In genomic region chr7:4964272-4964671, GRCm38 (mm10) we compare ENCODE assay signal across 8 mouse cellular contexts. TPM values are rescaled to one million over a fixed set of nuclear protein-coding genes. Genes with fewer than 3 reads are reported as not detected.
DNase-seq lines count a peak whose midpoint lies in the region; ATAC-seq lines count a peak whose summit lies in the region.

Sbk2 (minus strand) TSS chr7:4964406.

- peak; percentile 85 for ATAC-seq in hindbrain, embryonic 15.5 days (ENCODE audit: low FRiP score, low read depth)

- no peak within 1 kb of the TSS for H3K27ac ChIP-seq in hindbrain, embryonic 15.5 days (replicated peaks)

- 6% methylated on average over 10 of the region's 10 CpGs for WGBS in hindbrain, embryonic 15.5 days

- DNase-seq in R1 (ENCODE audit: low read depth, low spot score), result peak; percentile 89
- DNase-seq in cerebellum, postnatal 36 days, result peak; percentile 21 to 41
- DNase-seq in gastrocnemius, adult 18-20 months (ENCODE audit: low spot score), result peak; percentile 93
- DNase-seq in left cerebral cortex, adult 11 months (ENCODE audit: low spot score), result peak; percentile 61
- DNase-seq in lung, postnatal 25 days (ENCODE audit: low spot score), result peak; percentile 78
- DNase-seq in retina, postnatal 1 day, result peak; percentile 82
- DNase-seq in thymus, postnatal 36 days, result peak; percentile 85 to 89

- no peak within 1 kb of the TSS for H3K4me3 ChIP-seq in hindbrain, embryonic 15.5 days

- H3K4me2 ChIP-seq in hindbrain, embryonic 15.5 days, result peak within 1 kb of the TSS; percentile 26

- no peaks in the 10 kb centered on the region for H3K9me3 ChIP-seq in hindbrain, embryonic 15.5 days

- H3K27me3 ChIP-seq in hindbrain, embryonic 15.5 days, result no peaks in the 10 kb centered on the region

- H3K9ac ChIP-seq in hindbrain, embryonic 15.5 days, result no peak within 1 kb of the TSS

- H3K4me1 ChIP-seq in hindbrain, embryonic 15.5 days (replicated peaks), result no peaks in the 10 kb centered on the region

- H3K36me3 ChIP-seq in hindbrain, embryonic 15.5 days, result no peaks in the 10 kb centered on the region

RNA-seq across cellular contexts. Expression of gene Sbk2, which starts in this region (rescaled TPM):
- 100 to 1,000 TPM in 1 of 2 experiments, 10 to 100 TPM in 1; 37.4 to 119 TPM for total RNA-seq in gastrocnemius, adult 18-20 months (2021)
- polyA plus RNA-seq in hindbrain, embryonic 15.5 days (2015; fragmentation: Nextera tagmentation; extraction: Ambion mirVana), result 0.12 and 0.18 TPM in 2 replicates

Comparison
In these comparisons a context has a peak if more than half of its experiments do, and no peak if none do; other contexts are left out.
1. Peak in ATAC-seq and H3K4me2 ChIP-seq in hindbrain, embryonic 15.5 days; RNA of the gene not detected or under 1 TPM.
2. DNase-seq: peak in every context shown above with its lines; median percentile 93 in gastrocnemius, adult 18-20 months; 89 in R1; 87 in thymus, postnatal 36 days; 82 in retina, postnatal 1 day; 78 in lung, postnatal 25 days; 61 in left cerebral cortex, adult 11 months; 31 in cerebellum, postnatal 36 days.